Mouse (Mus musculus) R1 (cell line): ENCODE measurements around the gene Pou2f1.

Experiments used
- DNase-seq: peaks from one replicate; pipeline ENCODE4 v3.0.0-alpha.2; 2018; ENCODE audit warnings: low read depth, low spot score

The Pou2f1 gene

GRCm38 (mm10) chr1:166002520-166003155, at the start of gene Pou2f1:
TSS of gene Pou2f1 (minus strand) at chr1:166002678.
- peak; percentile 98 for DNase-seq

GRCm38 (mm10) chr1:166049046-166049827, 46.8 kb upstream of the Pou2f1 start:
- peak; percentile 96 for DNase-seq

DNA sequence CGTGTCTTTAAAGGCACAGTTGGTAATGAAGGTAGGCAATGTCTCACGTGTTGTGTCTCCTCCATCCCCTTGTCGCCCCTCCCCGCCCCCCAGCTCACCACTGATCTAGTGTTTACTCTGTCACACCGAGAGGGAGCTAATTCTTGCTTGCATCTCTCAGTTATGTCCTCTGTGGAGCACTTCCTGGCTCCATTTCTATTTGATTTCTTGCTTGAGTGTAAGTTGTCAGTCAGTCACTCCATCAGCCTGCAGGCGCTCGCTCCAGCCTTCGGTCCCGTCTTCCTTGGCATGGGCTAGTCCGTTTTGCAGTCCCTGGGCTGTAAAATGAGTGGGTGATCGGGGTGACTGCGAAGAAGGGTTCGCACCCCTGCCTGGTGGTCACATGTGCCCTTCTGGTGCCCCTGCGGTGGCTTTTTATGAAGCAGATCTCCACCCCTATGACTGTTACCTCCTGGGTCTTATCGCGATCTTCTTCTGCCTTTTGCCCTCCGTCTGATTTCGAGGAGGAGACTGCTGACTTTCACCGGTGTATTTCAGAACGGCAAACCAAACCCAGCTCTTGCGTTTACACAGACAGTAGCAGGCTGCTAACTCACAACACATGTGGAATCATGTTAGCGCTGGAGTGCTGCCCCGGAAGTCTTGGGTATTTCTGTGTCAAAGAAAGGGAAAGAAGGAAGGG, 45.9 kb upstream of the Pou2f1 start:
- DNase-seq: peak; percentile 57

DNA sequence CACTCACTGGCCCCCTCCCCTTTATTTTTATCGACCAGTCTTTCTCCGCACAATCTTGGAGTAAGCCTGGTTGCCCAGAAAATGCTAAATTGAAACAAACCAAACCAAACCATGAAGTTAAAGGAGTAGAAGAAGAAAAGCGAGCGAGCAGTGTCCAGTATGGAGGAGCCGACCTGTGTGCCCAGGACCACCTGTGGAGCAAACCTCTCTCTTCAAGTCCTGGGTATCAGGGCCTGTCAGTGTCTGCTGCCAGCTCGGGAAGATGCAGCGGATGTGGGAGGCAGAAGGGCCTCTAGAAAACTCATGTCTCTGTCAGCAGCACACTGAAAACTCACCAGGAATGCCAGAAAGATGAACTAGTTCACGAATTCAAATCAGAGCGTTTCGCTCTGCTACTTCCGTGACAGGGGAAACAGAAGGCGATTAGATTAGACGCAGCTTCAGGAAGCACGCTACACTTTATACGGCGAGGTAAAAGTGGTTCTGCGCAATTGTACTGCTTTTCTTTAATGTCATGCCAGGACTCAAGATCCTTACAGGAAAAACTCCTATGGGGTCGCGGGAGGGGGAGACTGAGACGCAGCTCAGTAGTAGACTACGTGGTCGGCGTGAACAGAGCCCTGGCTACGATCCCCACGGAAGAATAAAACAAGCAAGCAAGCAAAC, 45.2 kb upstream of the Pou2f1 start:
- peak; percentile 26 for DNase-seq

GRCm38 (mm10) chr1:166045894-166046197, 43.4 kb upstream of the Pou2f1 start:
- DNase-seq: no peak

- DNase-seq: peak; percentile 71
Observed at GRCm38 (mm10) chr1:166045060-166045893, 42.8 kb upstream of the Pou2f1 start.

DNA sequence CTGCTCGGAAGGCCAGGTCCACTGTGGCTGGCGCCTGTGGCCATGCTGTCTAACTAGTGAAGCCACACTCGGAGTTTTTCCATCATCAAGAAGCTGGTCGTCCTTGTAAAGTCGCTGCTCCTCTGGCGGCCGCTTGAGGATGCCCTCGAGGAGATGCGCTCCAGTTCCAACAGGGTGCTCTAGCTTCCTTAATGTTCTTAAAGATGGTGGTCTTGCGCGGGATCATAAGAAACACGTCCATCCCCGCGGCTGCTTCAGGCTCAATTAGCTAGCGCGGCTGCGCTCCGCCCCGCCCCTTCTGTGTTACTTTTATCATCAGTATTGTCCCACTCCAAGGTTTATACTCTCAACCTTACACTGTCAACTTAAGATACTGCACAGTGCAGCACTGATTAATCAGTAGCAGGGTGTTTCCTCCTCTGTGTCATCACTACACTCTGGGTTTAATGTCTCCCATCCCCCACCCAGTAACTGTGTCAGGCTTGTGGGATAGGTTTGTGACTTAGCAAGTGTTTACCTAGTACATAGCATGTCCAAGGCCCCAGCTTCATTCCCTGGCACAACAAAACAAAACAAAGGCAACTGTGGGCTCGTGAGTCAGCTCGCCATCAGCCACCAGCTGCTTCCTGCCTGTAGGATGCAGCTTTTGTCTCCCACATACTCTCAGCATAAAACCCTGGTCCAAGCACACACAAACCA, 41.1 kb upstream of the Pou2f1 start:
- DNase-seq: peak; percentile 43

GRCm38 (mm10) chr1:166041501-166041900, 39.0 kb upstream of the Pou2f1 start:
- DNase-seq: peak; percentile 33

DNA sequence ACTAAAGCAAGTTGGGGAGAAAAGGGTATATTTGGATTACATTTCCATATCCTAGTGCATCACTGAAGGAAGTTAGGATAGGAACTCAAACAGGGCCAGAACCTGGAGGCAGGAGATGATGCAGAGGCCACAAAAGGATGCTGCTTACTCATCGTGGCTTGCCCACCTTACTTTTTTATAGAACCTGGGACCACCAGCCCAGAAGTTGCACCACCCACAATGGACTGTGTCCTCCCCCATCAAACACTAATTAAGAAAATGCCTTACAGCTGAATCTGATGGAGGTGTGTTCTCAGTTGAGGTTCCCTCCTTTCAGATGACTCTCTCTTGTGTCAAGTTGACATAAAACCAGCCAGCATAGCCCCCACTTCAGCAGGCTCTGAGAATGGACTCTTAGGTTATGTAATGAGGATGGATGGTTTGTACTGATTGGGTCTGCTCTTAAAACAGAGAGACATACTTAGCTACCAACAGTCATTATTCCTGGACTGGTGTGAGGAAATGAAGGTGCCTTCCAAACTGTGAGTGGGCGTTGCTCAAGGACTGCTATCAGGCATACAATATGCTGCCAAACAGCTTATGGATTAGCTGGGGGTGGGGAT, 36.4 kb upstream of the Pou2f1 start:
- no peak for DNase-seq

DNA sequence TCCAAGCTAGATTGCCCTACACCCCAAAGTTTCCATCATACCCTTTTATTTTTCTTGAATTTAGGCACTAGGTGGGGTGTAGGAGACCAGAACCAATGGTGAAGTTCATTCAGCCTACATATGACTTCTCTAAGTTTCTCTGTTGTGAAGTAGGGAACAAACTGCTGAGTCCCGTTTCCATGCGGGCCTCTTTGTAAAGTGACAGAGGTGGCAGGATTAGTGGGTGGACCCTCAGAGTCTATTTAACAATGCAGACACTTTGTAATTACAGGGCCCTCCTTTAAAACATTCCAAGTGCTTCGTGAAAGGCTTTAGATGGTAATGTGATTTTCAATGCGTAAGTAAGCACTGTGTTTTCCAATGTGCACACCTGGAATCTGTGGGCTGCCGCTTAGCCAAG, 32.6 kb upstream of the Pou2f1 start:
- DNase-seq: peak; percentile 26

DNA sequence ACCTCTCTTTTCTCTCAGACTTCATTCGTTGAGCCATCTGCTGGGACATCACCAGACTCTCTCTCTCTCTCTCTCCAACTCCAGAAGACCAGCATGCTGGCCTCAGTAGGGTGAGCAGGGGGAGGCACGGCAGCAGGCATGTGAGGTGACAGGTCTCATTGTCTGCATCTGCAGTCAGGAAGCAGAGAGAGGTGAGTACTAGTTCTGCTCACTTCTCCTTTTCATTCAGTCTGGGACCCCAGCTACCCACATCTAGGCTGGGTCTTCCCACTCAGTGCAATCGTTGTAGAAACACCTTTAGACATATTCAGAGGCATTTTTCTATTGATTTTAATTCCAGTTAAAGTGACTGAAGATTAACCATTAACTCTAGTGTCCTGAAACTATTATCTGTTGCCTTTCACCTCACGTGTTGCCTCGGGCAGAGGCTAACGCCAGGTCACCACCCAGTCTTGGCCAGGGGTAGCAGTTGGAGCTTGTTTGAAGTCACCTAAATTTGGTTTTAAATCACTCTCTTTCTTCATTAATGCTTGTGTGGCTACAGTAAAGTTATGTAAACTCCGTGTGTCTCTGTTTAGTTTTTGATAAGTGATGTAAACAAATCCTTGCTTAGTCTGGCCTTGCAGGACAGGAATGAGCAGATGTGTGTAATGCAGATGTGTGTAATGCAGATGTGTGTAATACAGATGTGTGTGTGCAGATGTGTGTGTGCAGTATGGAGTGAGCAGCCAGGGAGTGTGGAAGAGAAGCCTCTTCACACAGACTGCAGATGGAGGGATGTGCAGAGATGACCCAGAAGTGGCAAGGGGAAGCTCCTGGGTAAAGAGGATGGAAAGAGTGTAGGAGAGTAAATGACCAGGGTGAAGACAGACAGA, 29.4 kb upstream of the Pou2f1 start:
- DNase-seq: no peak

- DNase-seq: peak; percentile 59
Observed at GRCm38 (mm10) chr1:166023981-166024380, 21.5 kb upstream of the Pou2f1 start.

- DNase-seq: no peak
Observed at GRCm38 (mm10) chr1:166017203-166017602, 14.7 kb upstream of the Pou2f1 start.

GRCm38 (mm10) chr1:166016306-166016705, 13.8 kb upstream of the Pou2f1 start:
- no peak for DNase-seq

- DNase-seq: no peak
Observed at GRCm38 (mm10) chr1:166014530-166014929, 12.1 kb upstream of the Pou2f1 start.

GRCm38 (mm10) chr1:166010106-166010505, 7.6 kb upstream of the Pou2f1 start:
- DNase-seq: no peak

DNA sequence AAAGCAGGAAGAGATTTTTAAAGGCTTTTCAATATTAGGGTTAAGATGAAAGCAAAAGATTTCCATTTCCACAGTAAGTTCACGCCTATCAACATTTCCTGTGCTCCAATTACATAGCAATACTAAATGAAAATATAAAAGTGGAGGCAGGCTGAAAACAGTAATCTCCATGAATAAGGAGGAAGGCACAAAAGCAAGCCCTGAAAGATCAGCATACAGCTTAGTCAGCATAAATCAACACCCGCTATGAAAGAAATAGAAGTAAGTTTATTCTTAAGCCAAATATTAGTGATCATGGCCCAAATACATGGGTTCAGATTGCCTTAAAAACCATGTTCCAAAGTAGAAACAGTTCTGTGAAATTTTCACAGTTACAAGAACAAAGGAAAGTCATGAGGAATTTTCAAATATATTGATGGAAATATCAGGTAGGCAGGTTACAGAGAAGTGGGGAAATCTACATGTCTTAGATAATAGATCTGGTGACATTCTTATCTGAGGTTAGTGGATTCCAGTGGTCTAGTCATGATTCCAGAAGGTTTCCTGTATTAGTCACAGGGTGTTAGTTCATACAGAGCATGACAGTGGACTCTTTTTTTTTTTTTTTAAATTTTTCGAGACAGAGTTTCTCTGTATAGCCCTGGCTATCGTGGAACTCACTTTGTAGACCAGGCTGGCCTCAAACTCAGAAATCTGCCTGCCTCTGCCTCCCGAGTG, 6.3 kb upstream of the Pou2f1 start:
- DNase-seq: no peak

GRCm38 (mm10) chr1:166007026-166007425, 4.5 kb upstream of the Pou2f1 start:
- DNase-seq: no peak
